Mouse (Mus musculus): ENCODE results near the gene Serping1.

DNA sequence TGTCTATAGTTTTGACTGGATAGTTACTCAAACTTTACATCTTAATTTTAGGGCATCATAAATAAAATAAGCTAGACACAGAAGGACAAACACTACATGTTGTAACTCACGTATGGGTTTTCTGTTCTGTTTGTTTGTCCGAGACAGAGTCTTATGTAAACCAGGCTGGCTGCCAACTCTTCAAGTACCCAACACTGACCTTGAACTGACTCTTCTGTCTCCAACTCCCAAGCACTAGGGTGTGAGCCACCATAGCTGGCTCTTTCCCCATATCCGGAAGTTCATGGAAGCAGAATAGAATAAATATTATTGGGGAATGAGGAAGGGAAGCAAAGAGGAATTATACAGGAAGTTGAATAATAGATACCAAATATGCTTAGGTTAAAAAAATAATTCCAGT is 17.3 kb upstream of the Serping1 start:
- no peak for TF ChIP-seq CTCF (IDR thresholded peaks at IDR 0.05; ENCODE audit: control insufficient read depth, insufficient read depth, insufficient replicate concordance, low read depth, low read length)
- no peak for TF ChIP-seq POLR2A (IDR thresholded peaks at IDR 0.05; ENCODE audit: control insufficient read depth, low read depth, low read length)
